In genomic region chr4:71356714-71357113, GRCm38 (mm10) we compare ENCODE assay signal across 32 mouse cellular contexts.
"Had no signal": no experiment of that assay in that cellular context is flagged by ENCODE, and none has a peak within 500 bp of the region (broad histone marks: within the 10 kb centered on the region; RNA-seq: fewer than 3 reads in every experiment).

No protein-coding gene starts in this region.

- ATAC-seq: hindbrain, embryonic 16.5 days; hindbrain, postnatal 0 days; inflammation-experienced regulatory T-cells, adult 6 months had no signal

- DNase-seq: heart, postnatal 10 days; heart, postnatal 14 days; heart, postnatal 36 days; heart, postnatal 4 days; kidney, adult 11 months; kidney, adult 18-20 months; kidney, adult 2 months; kidney, adult 8-10 months; kidney, adult 9 months; kidney, postnatal 10 days; kidney, postnatal 25 days; kidney, postnatal 36 days; kidney, postnatal 4 days; layer of hippocampus, adult 9-11 months; layer of hippocampus, postnatal 36 days had no signal

- H3K27ac ChIP-seq: heart, embryonic 10.5 days; heart, embryonic 13.5 days; heart, embryonic 15.5 days; hindbrain, embryonic 10.5 days; hindbrain, embryonic 12.5 days; hindbrain, embryonic 13.5 days; hindbrain, embryonic 14.5 days; hindbrain, embryonic 15.5 days; hindbrain, postnatal 0 days; kidney, embryonic 15.5 days; kidney, postnatal 0 days; layer of hippocampus, adult 2 months; left cerebral cortex, adult 2 months had no signal

- H3K4me3 ChIP-seq: heart, embryonic 10.5 days; heart, embryonic 12.5 days; heart, embryonic 13.5 days; heart, embryonic 15.5 days; hindbrain, embryonic 10.5 days; hindbrain, embryonic 12.5 days; hindbrain, embryonic 13.5 days; hindbrain, embryonic 15.5 days; kidney, embryonic 15.5 days; layer of hippocampus, adult 2 months; left cerebral cortex, adult 2 months had no signal

- H3K9me3 ChIP-seq: heart, embryonic 10.5 days; heart, embryonic 12.5 days; hindbrain, embryonic 10.5 days; hindbrain, embryonic 12.5 days; hindbrain, embryonic 13.5 days; hindbrain, embryonic 15.5 days; kidney, embryonic 15.5 days had no signal

- H3K36me3 ChIP-seq: heart, embryonic 10.5 days; heart, embryonic 12.5 days; heart, embryonic 13.5 days; heart, embryonic 15.5 days; hindbrain, embryonic 10.5 days; hindbrain, embryonic 12.5 days; hindbrain, embryonic 13.5 days; hindbrain, embryonic 15.5 days; kidney, embryonic 15.5 days had no signal

- H3K4me2 ChIP-seq: heart, embryonic 11.5 days; heart, embryonic 12.5 days; heart, embryonic 13.5 days; heart, embryonic 15.5 days; hindbrain, embryonic 12.5 days; hindbrain, embryonic 13.5 days; hindbrain, embryonic 14.5 days; hindbrain, embryonic 15.5 days; kidney, embryonic 15.5 days had no signal

- H3K4me1 ChIP-seq: heart, embryonic 10.5 days; heart, embryonic 12.5 days; heart, embryonic 13.5 days; heart, embryonic 15.5 days; hindbrain, embryonic 10.5 days; hindbrain, embryonic 12.5 days; hindbrain, embryonic 13.5 days; hindbrain, embryonic 15.5 days; kidney, embryonic 15.5 days had no signal

- H3K27me3 ChIP-seq: heart, embryonic 12.5 days; heart, embryonic 13.5 days; heart, embryonic 15.5 days; hindbrain, embryonic 12.5 days; hindbrain, embryonic 13.5 days; hindbrain, embryonic 15.5 days; kidney, embryonic 15.5 days had no signal

- H3K9ac ChIP-seq: heart, embryonic 12.5 days; heart, embryonic 13.5 days; heart, embryonic 15.5 days; hindbrain, embryonic 12.5 days; hindbrain, embryonic 13.5 days; hindbrain, embryonic 14.5 days; hindbrain, embryonic 15.5 days; kidney, embryonic 15.5 days had no signal
